Mouse (Mus musculus) ES-Bruce4 (cell line): ENCODE results near the gene Ssu2.

ENCODE experiments used
- CTCF ChIP-seq: IDR thresholded peaks from one replicate; pipeline ENCODE4 v1.8.1; 2011; ENCODE audit warnings: low read depth, low read length
- POLR2A ChIP-seq: IDR thresholded peaks from one replicate; pipeline ENCODE4 v1.8.1; 2011; ENCODE audit warnings: low read length; ENCODE audit not compliant: insufficient read depth

DNA sequence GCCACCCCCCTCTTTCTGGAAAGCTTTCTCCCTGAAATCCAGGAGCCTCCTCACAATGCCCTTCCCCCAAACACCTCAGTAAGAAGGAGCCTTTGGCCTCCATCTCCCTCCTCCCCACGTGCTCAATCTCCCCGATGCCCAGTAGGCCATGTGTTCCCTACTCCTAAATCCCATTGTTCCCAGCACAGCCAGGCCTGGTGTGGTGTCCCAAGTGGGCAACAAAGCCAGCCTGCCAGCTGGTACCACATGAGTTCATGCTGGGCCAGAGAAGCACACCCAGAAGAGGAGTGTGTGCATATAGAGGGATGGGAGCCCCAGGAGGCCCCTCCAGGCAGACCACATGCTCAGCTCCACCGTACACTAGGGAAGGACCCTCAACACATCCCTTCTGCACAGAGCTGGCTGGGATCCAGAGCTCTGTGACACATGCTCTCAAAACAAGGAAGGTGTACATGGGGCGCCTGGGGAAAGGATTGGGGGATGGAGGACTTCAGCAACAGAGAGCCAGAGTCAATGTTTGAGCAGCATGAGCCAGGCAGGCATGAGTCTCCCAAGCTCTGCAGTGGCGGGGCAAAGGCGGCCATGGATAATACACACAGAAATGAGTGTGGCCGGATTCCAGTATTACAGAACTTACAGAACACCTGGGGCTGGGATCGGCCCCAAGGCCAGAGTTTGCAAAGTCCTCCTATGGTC is 4.7 kb downstream of the Ssu2 start:
- TF ChIP-seq CTCF (no peak), POLR2A (no peak)
